Mouse (Mus musculus) induced T-regulatory cell, adult 2 months (primary cell): ENCODE measurements at regions not wholly inside any gene's neighbourhood (a gene's known extent, or its start where the extent isn't known, plus 50 kb on each side); places are given as distances from the start of the nearest gene placed in this dataset.

Experiments used
- DNase-seq: peaks from one replicate; pipeline ENCODE4 v3.0.0-alpha.2; 2012; ENCODE audit warnings: low read depth

GRCm38 (mm10) chr4:148384251-148385230 is 60.0 kb downstream of the Ubiad1 start:
- no peak for DNase-seq

GRCm38 (mm10) chr4:148380562-148380961 is 64.0 kb downstream of the Ubiad1 start:
- DNase-seq = no peak

GRCm38 (mm10) chr4:148378491-148378890 is 66.1 kb downstream of the Ubiad1 start:
- DNase-seq = no peak

GRCm38 (mm10) chr4:148377368-148377767 is 67.2 kb downstream of the Ubiad1 start:
- no peak for DNase-seq

- no peak for DNase-seq
Observed at GRCm38 (mm10) chr4:148376439-148376838, 68.1 kb downstream of the Ubiad1 start.

GRCm38 (mm10) chr4:148371489-148371888 is 73.1 kb downstream of the Ubiad1 start:
- no peak for DNase-seq

- no peak for DNase-seq
Observed at GRCm38 (mm10) chr4:148367671-148368070, 76.9 kb downstream of the Ubiad1 start.

- DNase-seq = no peak
Observed at GRCm38 (mm10) chr4:148365804-148366203, 78.0 kb upstream of the Disp3 start.

- DNase-seq = no peak
Observed at GRCm38 (mm10) chr4:148363366-148364121, 75.8 kb upstream of the Disp3 start.

GRCm38 (mm10) chr4:148360931-148361330 is 73.2 kb upstream of the Disp3 start:
- no peak for DNase-seq

- DNase-seq = no peak
Observed at GRCm38 (mm10) chr4:148358336-148358735, 70.6 kb upstream of the Disp3 start.

- DNase-seq = no peak
Observed at GRCm38 (mm10) chr4:148357221-148357621, 69.5 kb upstream of the Disp3 start.

GRCm38 (mm10) chr4:148356654-148357053 is 68.9 kb upstream of the Disp3 start:
- DNase-seq = no peak

GRCm38 (mm10) chr4:148353969-148354368 is 66.2 kb upstream of the Disp3 start:
- no peak for DNase-seq

- peak; percentile 9 for DNase-seq
Observed at GRCm38 (mm10) chr4:148352690-148353089, 64.9 kb upstream of the Disp3 start.

- DNase-seq = no peak
Observed at GRCm38 (mm10) chr4:148341531-148342157, 53.9 kb upstream of the Disp3 start.

GRCm38 (mm10) chr4:148340342-148340741 is 52.6 kb upstream of the Disp3 start:
- DNase-seq = no peak

GRCm38 (mm10) chr4:148337890-148338880 is 50.4 kb upstream of the Disp3 start:
- no peak for DNase-seq
